Mouse (Mus musculus): ENCODE measurements at regions not wholly inside any gene's neighbourhood (a gene's known extent, or its start where the extent isn't known, plus 50 kb on each side); places are given as distances from the start of the nearest gene placed in this dataset.
A peak's percentile ranks its signal among the peaks of the same experiment; 100 is the strongest.
"Not testable (repeated sequence)": the region's sequence is repeated elsewhere in the genome, so short reads cannot be mapped to it uniquely, and the experiment has no call there.

GRCm38 (mm10) chr4:66691598-66692220, 135.7 kb upstream of the Tlr4 start:
- DNase-seq (ENCODE audit: low read depth, low spot score), result no peak

- no peak for DNase-seq (ENCODE audit: low read depth, low spot score)
These were observed 133.3 kb upstream of the Tlr4 start for GRCm38 (mm10) chr4:66693982-66694578.

- DNase-seq (ENCODE audit: low read depth, low spot score), result peak; percentile 21
These were observed 111.3 kb upstream of the Tlr4 start for GRCm38 (mm10) chr4:66715821-66716760.

- no peak for DNase-seq (ENCODE audit: low read depth, low spot score)
These were observed 90.0 kb upstream of the Tlr4 start for GRCm38 (mm10) chr4:66737407-66737806.

GRCm38 (mm10) chr4:66743421-66743820, 84.0 kb upstream of the Tlr4 start:
- DNase-seq (ENCODE audit: low read depth, low spot score), result not testable (repeated sequence)

GRCm38 (mm10) chr4:66768762-66769161, 58.6 kb upstream of the Tlr4 start:
- peak; percentile 13 for DNase-seq (ENCODE audit: low read depth, low spot score)
